Mouse (Mus musculus) limb, embryonic 11.5 days (tissue): Measurements from ENCODE around the gene R3hcc1l. TPM values are rescaled to one million over a fixed set of nuclear protein-coding genes. Genes with fewer than 3 reads are reported as not detected.

Experiments
- ATAC-seq: fragments of 200-750 bp; cut with Nextera tagmentation; 2 replicates; pipeline ENCODE4 v1.8.0; 2017; ENCODE audit warnings: low read depth; ENCODE audit not compliant: insufficient number of reproducible peaks, low FRiP score, low TSS enrichment
- DNase-seq: peaks from one replicate; pipeline ENCODE4 v3.0.0-alpha.2; 2015; ENCODE audit warnings: low spot score
- H3K27ac ChIP-seq: fragments of 300-500 bp; sonication (generic); replicated peaks from 2 replicates; pipeline ENCODE4 v1.5.1; 2014; ENCODE audit warnings: low read depth, mild to moderate bottlenecking, low read length
- H3K27me3 ChIP-seq: fragments of 300-500 bp; sonication (generic); 2 replicates; pipeline ENCODE4 v1.6.1; 2014; ENCODE audit warnings: mild to moderate bottlenecking, low read length, mixed read lengths; ENCODE audit not compliant: control insufficient read depth, insufficient read depth
- H3K36me3 ChIP-seq: fragments of 300-500 bp; sonication (generic); 2 replicates; pipeline ENCODE4 v1.6.1; 2014; ENCODE audit warnings: mild to moderate bottlenecking, low read length, moderate library complexity, mixed read lengths; ENCODE audit not compliant: control insufficient read depth, insufficient read depth
- H3K4me1 ChIP-seq: fragments of 300-500 bp; sonication (generic); 2 replicates; pipeline ENCODE4 v1.6.1; 2014; ENCODE audit warnings: low read length, mixed read lengths; ENCODE audit not compliant: control insufficient read depth, insufficient read depth
- H3K4me2 ChIP-seq: fragments of 300-500 bp; sonication (generic); 2 replicates; pipeline ENCODE4 v1.6.1; 2014; ENCODE audit warnings: low read depth, mild to moderate bottlenecking, moderate library complexity; ENCODE audit not compliant: severe bottlenecking
- H3K4me3 ChIP-seq: fragments of 300-500 bp; sonication (generic); 2 replicates; pipeline ENCODE4 v1.5.1; 2014; ENCODE audit warnings: low read depth, low read length
- H3K9ac ChIP-seq: fragments of 300-500 bp; sonication (generic); 2 replicates; pipeline ENCODE4 v1.6.1; 2014; ENCODE audit warnings: mild to moderate bottlenecking, low read length
- H3K9me3 ChIP-seq: fragments of 300-500 bp; sonication (generic); 2 replicates; pipeline ENCODE4 v1.6.1; 2016; ENCODE audit warnings: low read length; ENCODE audit not compliant: control insufficient read depth
- WGBS: fragments of 180-500 bp; shearing (Covaris S2); extraction: QIAGEN DNeasy Blood & Tissue Kit; methylation state at CpG from one replicate; pipeline ENCODE4 v1.1.7; 2014; 5-methylcytosine and 5-hydroxymethylcytosine counted together
- polyA plus RNA-seq: library from polyadenylated mRNA; unstranded; fragments of >200 nt; fragmentation: Nextera tagmentation; extraction: Ambion mirVana; gene quantifications from 2 replicates; pipeline ENCODE4 v1.2.1, GENCODE M21; 2014

Gene R3hcc1l
- polyA plus RNA-seq, 1 experiment from 2014 or later, result 24.2 TPM

DNA sequence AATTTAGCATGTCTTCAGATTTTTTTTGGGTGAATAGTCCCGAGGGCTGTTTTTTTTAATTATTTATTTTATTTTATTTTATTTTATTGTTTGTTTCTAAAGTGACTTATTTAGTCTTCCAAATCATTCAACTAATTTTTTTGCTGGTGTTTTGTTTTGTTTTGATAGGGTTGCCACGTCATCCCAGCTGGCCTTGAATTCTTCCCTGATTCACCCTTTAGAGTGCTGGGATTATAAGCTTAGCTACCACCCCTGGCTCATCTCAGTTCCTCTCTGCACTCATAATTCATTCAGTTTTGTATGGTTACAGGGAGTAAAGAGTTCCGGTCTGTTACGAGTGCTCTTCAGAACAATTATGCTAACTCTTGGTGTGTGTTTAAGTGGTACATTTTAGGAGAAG is 60.1 kb downstream of the R3hcc1l start:
- Histone ChIP-seq H3K4me1 (no peaks in the 10 kb centered on the region), H3K4me2 (no peak overlapping the region), H3K9ac (no peak overlapping the region), H3K4me3 (no peak overlapping the region), H3K27ac (no peak overlapping the region), H3K36me3 (no peaks in the 10 kb centered on the region), H3K27me3 (no peaks in the 10 kb centered on the region), H3K9me3 (no peaks in the 10 kb centered on the region)
- WGBS, result 89% methylated on average over 4 of the region's 4 CpGs
- ATAC-seq, result no peak
- no peak for DNase-seq

DNA sequence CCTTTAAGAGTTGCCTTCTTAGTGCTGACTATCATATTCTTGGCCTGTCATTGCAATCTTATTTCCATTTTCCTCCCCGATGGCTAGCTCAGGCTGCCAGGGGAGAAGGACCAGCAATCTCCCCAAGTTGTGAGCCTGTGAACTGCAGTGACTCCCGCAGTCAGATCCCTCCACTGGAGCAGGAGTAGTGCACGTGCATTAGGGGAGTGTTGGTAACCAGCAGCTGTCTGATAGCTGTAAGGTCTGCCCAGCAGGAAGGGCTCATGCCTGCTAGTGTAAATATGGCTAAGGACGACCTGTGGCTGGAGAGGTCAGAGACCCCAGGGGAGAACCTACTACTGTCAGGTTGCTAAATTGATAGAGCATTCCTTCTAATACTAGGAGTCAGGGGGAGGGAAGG is 62.1 kb downstream of the R3hcc1l start:
- WGBS, result 44% methylated on average over 4 of the region's 4 CpGs
- Histone ChIP-seq H3K4me2 (no peak overlapping the region), H3K4me1 (no peaks in the 10 kb centered on the region), H3K9ac (no peak overlapping the region), H3K4me3 (no peak overlapping the region), H3K9me3 (no peaks in the 10 kb centered on the region), H3K27me3 (no peaks in the 10 kb centered on the region), H3K36me3 (no peaks in the 10 kb centered on the region), H3K27ac (no peak overlapping the region)
- no peak for DNase-seq
- no peak for ATAC-seq

GRCm38 (mm10) chr19:42582811-42583370 is 64.3 kb downstream of the R3hcc1l start:
- no peak overlapping the region for H3K4me2 ChIP-seq
- H3K9ac ChIP-seq, result no peak overlapping the region
- H3K27ac ChIP-seq, result no peak overlapping the region
- WGBS, result 94% methylated on average over 13 of the region's 13 CpGs
- H3K4me3 ChIP-seq, result no peak overlapping the region
- DNase-seq (no peak), ATAC-seq (no peak)
- H3K27me3 ChIP-seq, result no peaks in the 10 kb centered on the region
- H3K9me3 ChIP-seq, result no peaks in the 10 kb centered on the region
- no peaks in the 10 kb centered on the region for H3K36me3 ChIP-seq
- no peaks in the 10 kb centered on the region for H3K4me1 ChIP-seq

DNA sequence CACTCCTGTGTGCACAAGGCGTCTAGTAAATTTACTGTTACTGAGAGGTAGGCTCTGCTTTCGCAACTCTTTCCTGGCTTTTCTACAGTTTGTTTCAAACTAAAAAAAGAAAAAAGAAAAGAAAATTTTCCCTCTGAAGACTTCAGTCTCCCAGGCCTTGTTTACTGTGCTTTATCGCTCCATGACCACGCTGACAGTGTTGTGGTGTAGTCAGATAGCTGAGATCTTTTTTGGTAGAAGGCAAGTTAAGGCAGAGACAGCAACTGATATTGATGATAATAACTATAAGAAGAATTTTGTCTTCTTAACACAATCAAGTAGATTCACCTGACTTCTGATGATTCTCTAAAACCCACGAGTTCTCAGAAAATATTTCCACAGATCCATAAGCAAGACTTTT is 65.1 kb downstream of the R3hcc1l start:
- Histone ChIP-seq H3K4me3 (no peak overlapping the region), H3K36me3 (no peaks in the 10 kb centered on the region), H3K4me1 (no peaks in the 10 kb centered on the region), H3K9ac (no peak overlapping the region), H3K4me2 (no peak overlapping the region), H3K27me3 (no peaks in the 10 kb centered on the region), H3K27ac (no peak overlapping the region), H3K9me3 (no peaks in the 10 kb centered on the region)
- 93% methylated on average over 5 of the region's 5 CpGs for WGBS
- ATAC-seq (no peak), DNase-seq (no peak)

- H3K27ac ChIP-seq, result no peak overlapping the region
- ATAC-seq (no peak), DNase-seq (no peak)
- H3K4me1 ChIP-seq, result no peaks in the 10 kb centered on the region
- H3K9me3 ChIP-seq, result no peaks in the 10 kb centered on the region
- WGBS, result 71% methylated on average over 3 of the region's 3 CpGs
- H3K4me3 ChIP-seq, result no peak overlapping the region
- H3K9ac ChIP-seq, result no peak overlapping the region
- no peaks in the 10 kb centered on the region for H3K36me3 ChIP-seq
- H3K27me3 ChIP-seq, result no peaks in the 10 kb centered on the region
- no peak overlapping the region for H3K4me2 ChIP-seq
Measured at GRCm38 (mm10) chr19:42584188-42584587, 65.6 kb downstream of the R3hcc1l start.

DNA sequence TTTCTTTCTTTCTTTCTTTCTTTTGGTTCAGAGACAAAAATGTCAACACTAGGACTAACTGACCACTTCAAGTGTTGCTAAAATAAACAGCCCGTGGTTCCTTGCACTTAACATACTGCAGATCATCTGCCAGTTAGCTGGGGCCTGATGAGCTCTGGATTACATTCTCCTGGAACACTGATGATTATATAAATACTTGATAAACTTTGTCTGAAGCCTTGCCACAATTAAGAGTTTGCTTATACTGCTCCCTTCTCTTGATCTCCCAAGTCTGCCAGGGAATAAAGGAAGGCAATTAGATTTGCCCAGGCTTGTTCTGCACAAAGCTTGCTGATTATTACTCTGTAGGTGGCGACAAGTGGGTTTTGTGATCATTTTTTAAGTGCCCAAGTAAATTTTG is 69.1 kb downstream of the R3hcc1l start:
- Histone ChIP-seq H3K36me3 (peaks cover 3% of the 10 kb centered on the region; the same call in 1 of the 2 replicates), H3K4me2 (no peak overlapping the region), H3K4me3 (no peak overlapping the region), H3K9ac (no peak overlapping the region), H3K27me3 (no peaks in the 10 kb centered on the region), H3K4me1 (no peaks in the 10 kb centered on the region), H3K9me3 (no peaks in the 10 kb centered on the region), H3K27ac (no peak overlapping the region)
- 59% methylated on average over 2 of the region's 2 CpGs for WGBS
- no peak for DNase-seq
- ATAC-seq, result no peak

DNA sequence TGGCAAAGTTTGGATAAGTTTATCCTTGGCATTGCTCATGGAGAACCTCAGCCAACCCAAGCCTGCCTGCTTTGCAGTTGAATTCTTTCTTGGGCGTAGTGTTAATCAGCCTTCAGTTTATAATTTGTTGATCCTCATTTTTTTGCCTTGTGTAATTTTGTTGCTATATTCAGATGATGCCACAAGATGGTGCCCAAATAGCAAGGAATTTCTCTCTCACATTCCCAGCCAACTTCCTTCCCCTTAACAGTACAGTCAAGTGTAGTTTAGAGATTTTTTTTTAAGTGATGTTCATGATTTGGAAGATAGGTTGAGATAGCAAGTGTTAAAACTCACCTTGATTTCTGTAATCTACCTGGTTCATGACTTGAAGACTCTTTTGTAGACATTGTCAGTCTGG is 70.7 kb downstream of the R3hcc1l start:
- no peak for DNase-seq
- WGBS, result 83% methylated on average over 1 of the region's 1 CpGs

GRCm38 (mm10) chr19:42591534-42591933 is 73.0 kb downstream of the R3hcc1l start:
- DNase-seq (no peak), ATAC-seq (no peak)
- WGBS, result 84% methylated on average over 14 of the region's 14 CpGs
- H3K4me2 ChIP-seq, result no peak overlapping the region
- no peak overlapping the region for H3K27ac ChIP-seq
- H3K4me1 ChIP-seq, result no peaks in the 10 kb centered on the region
- no peaks in the 10 kb centered on the region for H3K27me3 ChIP-seq
- H3K9ac ChIP-seq, result no peak overlapping the region
- no peak overlapping the region for H3K4me3 ChIP-seq
- no peaks in the 10 kb centered on the region for H3K9me3 ChIP-seq
- H3K36me3 ChIP-seq, result peaks cover 3% of the 10 kb centered on the region; the same call in 1 of the 2 replicates

More for the DNA sequence above, 70.7 kb downstream of the R3hcc1l start:
- no peaks in the 10 kb centered on the region for H3K9me3 ChIP-seq
- no peaks in the 10 kb centered on the region for H3K4me1 ChIP-seq
- H3K36me3 ChIP-seq, result peaks cover 3% of the 10 kb centered on the region; the same call in 1 of the 2 replicates
- no peak overlapping the region for H3K9ac ChIP-seq
- H3K4me2 ChIP-seq, result no peak overlapping the region
- H3K27ac ChIP-seq, result no peak overlapping the region
- H3K27me3 ChIP-seq, result no peaks in the 10 kb centered on the region
- no peak for ATAC-seq
- no peak overlapping the region for H3K4me3 ChIP-seq

GRCm38 (mm10) chr19:42593456-42593855 is 74.9 kb downstream of the R3hcc1l start:
- 93% methylated on average over 6 of the region's 6 CpGs for WGBS

More at GRCm38 (mm10) chr19:42593456-42593855, 74.9 kb downstream of the R3hcc1l start:
- no peak overlapping the region for H3K9ac ChIP-seq
- H3K4me2 ChIP-seq, result no peak overlapping the region
- DNase-seq, result no peak
- H3K27me3 ChIP-seq, result no peaks in the 10 kb centered on the region
- no peak overlapping the region for H3K4me3 ChIP-seq
- no peak for ATAC-seq
- no peak overlapping the region for H3K27ac ChIP-seq
- no peaks in the 10 kb centered on the region for H3K4me1 ChIP-seq
- H3K36me3 ChIP-seq, result peaks cover 3% of the 10 kb centered on the region; the same call in 1 of the 2 replicates
- no peaks in the 10 kb centered on the region for H3K9me3 ChIP-seq
